Mouse (Mus musculus) ES-E14 (cell line): ENCODE data around the gene Hbq1b.

Experiments
- CHD2 ChIP-seq: IDR thresholded peaks from 2 replicates; pipeline ENCODE4 v1.6.1; 2014; ENCODE audit warnings: mild to moderate bottlenecking, low read depth, low read length, inconsistent platforms
- MAFK ChIP-seq: IDR thresholded peaks from 2 replicates; pipeline ENCODE4 v1.6.1; 2014; ENCODE audit warnings: mild to moderate bottlenecking, low read depth, low read length, inconsistent platforms; ENCODE audit not compliant: insufficient read depth
- ZC3H11A ChIP-seq: IDR thresholded peaks from 2 replicates; pipeline ENCODE4 v1.6.1; 2012; ENCODE audit warnings: low read depth, mild to moderate bottlenecking, inconsistent platforms, low read length, borderline replicate concordance

DNA sequence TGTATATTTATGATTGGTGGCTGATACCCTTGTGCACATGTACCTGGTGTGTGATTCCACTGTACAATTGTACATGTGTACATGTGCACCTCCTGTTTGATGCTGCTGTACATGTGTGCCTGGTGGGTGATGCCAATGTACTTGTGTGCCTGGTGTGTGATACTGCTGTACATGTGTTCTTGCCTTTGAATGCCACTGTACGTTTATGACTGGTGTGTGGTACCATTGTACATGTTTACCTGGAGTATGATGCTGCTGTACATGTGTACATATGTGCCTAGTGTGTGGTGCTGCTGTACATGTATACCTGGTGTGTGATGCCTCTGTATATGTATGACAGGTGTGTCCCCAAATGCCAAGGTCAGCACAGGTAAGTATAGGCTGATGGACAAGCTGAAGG lies 14.7 kb downstream of the Hbq1b start:
- TF ChIP-seq CHD2 (no peak), ZC3H11A (no peak), MAFK (no peak)
